Mouse (Mus musculus): ENCODE results near the gene Tars2. TPM values are rescaled to one million over a fixed set of nuclear protein-coding genes. Genes with fewer than 3 reads are reported as not detected.

The Tars2 gene
- total and polyA plus RNA-seq, 3 experiments = 59.8 to 97.6 (median 71.1) TPM

GRCm38 (mm10) chr3:95771985-95772384, 12.0 kb upstream of the Tars2 start:
- H3K4me1 ChIP-seq (ENCODE audit: control insufficient read depth in 1 of 2, insufficient read depth in 2 of 2) = no peaks in the 10 kb centered on the region
- H3K27me3 ChIP-seq (replicated peaks) = no peaks in the 10 kb centered on the region
- TF ChIP-seq RAD21 (IDR thresholded peaks at IDR 0.05; ENCODE audit: low read depth, low read length) = peak; percentile 65
- no peak for TF ChIP-seq HCFC1 (IDR thresholded peaks at IDR 0.05; ENCODE audit: low read depth, low read length)
- peak; percentile 36 to 67; a peak in 3 of 4 replicates for TF ChIP-seq CTCF (conservative IDR thresholded peaks at IDR 0.05 in 1 of 2, IDR thresholded peaks at IDR 0.05 in 1 of 2; ENCODE audit: low read depth in 2 of 2, low read length in 2 of 2)
- TF ChIP-seq SMC3 (IDR thresholded peaks at IDR 0.05; ENCODE audit: low read depth, low read length) = peak; percentile 72
- H3K27ac ChIP-seq (ENCODE audit: insufficient read depth, low read depth) = no peak overlapping the region
- H3K4me3 ChIP-seq (replicated peaks in 1 of 3; ENCODE audit: low read depth in 2 of 3, low read length in 2 of 3, poor library complexity in 1 of 3) = no peak overlapping the region
- H3K79me2 ChIP-seq (replicated peaks; ENCODE audit: control insufficient read depth, extremely low read depth, insufficient read depth, poor library complexity, severe bottlenecking) = no peaks in the 10 kb centered on the region
- in situ Hi-C loops (cut with MboI; ENCODE audit: low pct_ligation_motif_present, low pct_unique_long_range_greater_than_20kb, low sequenced_read_pairs) = loop anchor here (25.0 kb wide), 1 partner anchor 260 kb away; no protein-coding TSS in a partner anchor
- DNase-seq (ENCODE audit: extremely low read depth) = no peak
- dilution Hi-C loops (cut with MboI; ENCODE audit: extremely low pct_ligation_motif_present, extremely low pct_unique_long_range_greater_than_20kb, low sequenced_read_pairs) = no loop called here
- H3K9ac ChIP-seq (ENCODE audit: insufficient read depth, low read depth) = no peak overlapping the region
- H3K4me2 ChIP-seq (ENCODE audit: insufficient read depth, low read depth, poor library complexity, severe bottlenecking) = no peak overlapping the region
- peaks cover 32 to 78% of the 10 kb centered on the region in 2 experiments for H3K36me3 ChIP-seq (replicated peaks in 1 of 2; ENCODE audit: control insufficient read depth in 1 of 2, insufficient read depth in 1 of 2, low read length in 1 of 2)
- no peaks in the 10 kb centered on the region for H3K9me3 ChIP-seq (replicated peaks; ENCODE audit: low read length)

DNA sequence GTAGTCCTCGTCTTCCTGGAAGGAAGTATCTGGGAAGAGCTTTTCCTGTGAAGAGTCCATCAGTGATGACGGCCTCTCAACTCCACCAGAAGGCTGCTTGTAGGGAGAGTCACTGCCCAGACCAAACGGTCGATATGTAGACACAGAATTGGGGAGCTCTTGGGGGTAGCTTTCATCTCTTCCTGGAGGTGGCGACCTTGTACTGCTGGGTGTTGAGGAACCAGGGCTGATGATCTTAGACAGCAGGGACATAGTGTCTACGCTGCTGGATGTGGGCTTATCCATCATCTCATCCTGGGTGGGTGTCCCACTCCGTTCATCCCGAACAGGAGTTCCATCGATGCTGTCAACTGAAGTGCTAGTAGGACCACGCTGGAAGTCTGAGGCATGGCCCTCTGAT, 5.5 kb upstream of the Tars2 start:
- Histone ChIP-seq H3K4me1 (ENCODE audit: control insufficient read depth in 1 of 2, insufficient read depth in 2 of 2) (no peaks in the 10 kb centered on the region), H3K27ac (ENCODE audit: insufficient read depth, low read depth) (no peak overlapping the region), H3K4me3 (replicated peaks in 1 of 3; ENCODE audit: low read depth in 2 of 3, low read length in 2 of 3, poor library complexity in 1 of 3) (no peak overlapping the region), H3K79me2 (replicated peaks; ENCODE audit: control insufficient read depth, extremely low read depth, insufficient read depth, poor library complexity, severe bottlenecking) (no peaks in the 10 kb centered on the region), H3K27me3 (replicated peaks) (no peaks in the 10 kb centered on the region), H3K9ac (ENCODE audit: insufficient read depth, low read depth) (no peak overlapping the region), H3K36me3 (replicated peaks in 1 of 2; ENCODE audit: control insufficient read depth in 1 of 2, insufficient read depth in 1 of 2, low read length in 1 of 2) (peaks cover 30 to 75% of the 10 kb centered on the region in 2 experiments), H3K9me3 (replicated peaks; ENCODE audit: low read length) (no peaks in the 10 kb centered on the region), H3K4me2 (ENCODE audit: insufficient read depth, low read depth, poor library complexity, severe bottlenecking) (no peak overlapping the region)
- DNase-seq (ENCODE audit: extremely low read depth) = no peak
- in situ Hi-C loops (cut with MboI; ENCODE audit: low pct_ligation_motif_present, low pct_unique_long_range_greater_than_20kb, low sequenced_read_pairs) = loop anchor here (25.0 kb wide), 1 partner anchor 253 kb away; no protein-coding TSS in a partner anchor
- dilution Hi-C loops (cut with MboI; ENCODE audit: extremely low pct_ligation_motif_present, extremely low pct_unique_long_range_greater_than_20kb, low sequenced_read_pairs) = no loop called here
- TF ChIP-seq CTCF (conservative IDR thresholded peaks at IDR 0.05 in 1 of 2, IDR thresholded peaks at IDR 0.05 in 1 of 2; ENCODE audit: low read depth in 2 of 2, low read length in 2 of 2) (peak in 1 of 2 experiments; percentile 27; a peak in 1 of 4 replicates), POLR2A (IDR thresholded peaks at IDR 0.05; ENCODE audit: low read depth, low read length) (no peak), RAD21 (IDR thresholded peaks at IDR 0.05; ENCODE audit: low read depth, low read length) (peak; percentile 19)

DNA sequence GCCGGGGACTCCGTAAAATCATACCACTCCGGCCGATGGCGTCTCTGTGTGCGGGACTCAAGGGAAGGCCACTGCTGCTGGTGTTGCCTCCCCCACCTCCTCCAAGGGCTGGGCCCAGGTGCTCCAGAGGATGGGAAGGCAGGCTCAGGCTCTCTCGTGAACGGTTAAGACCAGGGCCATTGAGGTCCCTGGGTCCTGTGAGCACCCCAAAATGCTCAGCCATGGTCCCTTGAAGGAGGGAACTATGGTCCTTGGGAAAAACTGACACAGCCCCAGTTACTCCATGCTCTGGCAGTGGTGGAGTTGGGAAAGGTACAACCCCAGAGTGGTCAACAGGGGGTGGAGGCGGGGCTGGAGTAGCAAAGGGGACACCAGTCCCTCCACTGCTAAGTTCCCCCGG, 3.8 kb upstream of the Tars2 start:
- Histone ChIP-seq H3K36me3 (replicated peaks in 1 of 2; ENCODE audit: control insufficient read depth in 1 of 2, insufficient read depth in 1 of 2, low read length in 1 of 2) (peaks cover 24 to 64% of the 10 kb centered on the region in 2 experiments), H3K27ac (ENCODE audit: insufficient read depth, low read depth) (no peak overlapping the region), H3K9me3 (replicated peaks; ENCODE audit: low read length) (no peaks in the 10 kb centered on the region), H3K4me3 (replicated peaks in 1 of 3; ENCODE audit: low read depth in 2 of 3, low read length in 2 of 3, poor library complexity in 1 of 3) (no peak overlapping the region), H3K27me3 (replicated peaks) (no peaks in the 10 kb centered on the region), H3K79me2 (replicated peaks; ENCODE audit: control insufficient read depth, extremely low read depth, insufficient read depth, poor library complexity, severe bottlenecking) (no peaks in the 10 kb centered on the region), H3K9ac (ENCODE audit: insufficient read depth, low read depth) (no peak overlapping the region), H3K4me2 (ENCODE audit: insufficient read depth, low read depth, poor library complexity, severe bottlenecking) (no peak overlapping the region), H3K4me1 (ENCODE audit: control insufficient read depth in 1 of 2, insufficient read depth in 2 of 2) (peaks cover 0 to 4% of the 10 kb centered on the region in 2 experiments; a peak in 2 of 4 replicates)
- dilution Hi-C loops (cut with MboI; ENCODE audit: extremely low pct_ligation_motif_present, extremely low pct_unique_long_range_greater_than_20kb, low sequenced_read_pairs) (no loop called here), in situ Hi-C loops (cut with MboI; ENCODE audit: low pct_ligation_motif_present, low pct_unique_long_range_greater_than_20kb, low sequenced_read_pairs) (loop anchor here (25.0 kb wide), 1 partner anchor 252 kb away; no protein-coding TSS in a partner anchor)
- DNase-seq (ENCODE audit: extremely low read depth) = no peak
- TF ChIP-seq USF2 (conservative IDR thresholded peaks at IDR 0.05; ENCODE audit: low read depth, low read length) (no peak), KAT2A (IDR thresholded peaks at IDR 0.05; ENCODE audit: insufficient replicate concordance, low read length) (no peak), ZNF384 (IDR thresholded peaks at IDR 0.05; ENCODE audit: low read depth, low read length) (no peak), MXI1 (IDR thresholded peaks at IDR 0.05; ENCODE audit: low read depth, low read length) (no peak), JUN (IDR thresholded peaks at IDR 0.05; ENCODE audit: insufficient read depth, low read depth, low read length) (no peak), POLR2AphosphoS2 (IDR thresholded peaks at IDR 0.05; ENCODE audit: low read depth, low read length) (no peak), ZC3H11A (IDR thresholded peaks at IDR 0.05; ENCODE audit: low read depth, low read length) (no peak)

All from CH12.LX (cell line).